22 mouse cellular contexts compared by ENCODE assay signal in genomic region chr5:53087452-53087851, GRCm38 (mm10). TPM values are rescaled to one million over a fixed set of nuclear protein-coding genes. Genes with fewer than 3 reads are reported as not detected.
A peak's percentile ranks its signal among the peaks of the same experiment; 100 is the strongest.
DNase-seq lines count a peak whose midpoint lies in the region; ATAC-seq and TF ChIP-seq lines count a peak whose summit lies in the region.
"Had no signal": no experiment of that assay in that cellular context is flagged by ENCODE, and none has a peak within 500 bp of the region (broad histone marks: within the 10 kb centered on the region; RNA-seq: fewer than 3 reads in every experiment).

No protein-coding gene starts in this region.

- H3K4me2 ChIP-seq in CH12.LX (ENCODE audit: insufficient read depth, low read depth, poor library complexity, severe bottlenecking), result peak overlapping the region; percentile 44; the same call in 1 of the 2 replicates
- H3K4me2 ChIP-seq in kidney, embryonic 15.5 days, result no peak overlapping the region

- DNase-seq in A20 (ENCODE audit: low read depth, low spot score) (peak; percentile 55), CH12.LX (ENCODE audit: extremely low read depth) (peak; percentile 54)
- no peak for DNase-seq in kidney, postnatal 36 days
- DNase-seq: adrenal gland, adult 2 months; adrenal gland, adult 8-10 months; adrenal gland, postnatal 10 days; adrenal gland, postnatal 14 days; adrenal gland, postnatal 25 days; adrenal gland, postnatal 36 days; B cell, adult 2 months; cerebellum, adult 11 months; cerebellum, adult 11-12 months; cerebellum, adult 18-20 months; cerebellum, adult 2 months; cerebellum, adult 8-10 months had no signal

- H3K36me3 ChIP-seq in CH12.LX (replicated peaks in 1 of 2; ENCODE audit: control insufficient read depth in 1 of 2, insufficient read depth in 1 of 2, low read length in 1 of 2), result no peaks in the 10 kb centered on the region
- no peaks in the 10 kb centered on the region for H3K36me3 ChIP-seq in kidney, embryonic 15.5 days
- H3K36me3 ChIP-seq: G1E had no signal

- no peak for TF ChIP-seq CTCF in CH12.LX (conservative IDR thresholded peaks at IDR 0.05 in 1 of 2, IDR thresholded peaks at IDR 0.05 in 1 of 2; ENCODE audit: low read depth in 2 of 2, low read length in 2 of 2)

- ATAC-seq in kidney, embryonic 15.5 days (replicated peaks; ENCODE audit: low FRiP score), result no peak
- ATAC-seq: activated CD4-positive, CD25-positive, alpha-beta regulatory T cell, adult 4 months; CD4-positive, CD25-positive, alpha-beta regulatory T cell, adult 4 months; Patski had no signal

- TF ChIP-seq EP300 in CH12.LX (IDR thresholded peaks at IDR 0.05; ENCODE audit: low read length), result peak; percentile 89

- H3K79me2 ChIP-seq in CH12.LX (replicated peaks; ENCODE audit: control insufficient read depth, extremely low read depth, insufficient read depth, poor library complexity, severe bottlenecking), result no peaks in the 10 kb centered on the region

- peaks cover 3% of the 10 kb centered on the region for H3K27me3 ChIP-seq in CH12.LX (replicated peaks)
- H3K27me3 ChIP-seq in kidney, embryonic 15.5 days, result no peaks in the 10 kb centered on the region
- H3K27me3 ChIP-seq: Patski had no signal

- dilution Hi-C loops in CH12.LX (cut with MboI; ENCODE audit: extremely low pct_ligation_motif_present, extremely low pct_unique_long_range_greater_than_20kb, low sequenced_read_pairs), result no loop called here

- TF ChIP-seq POLR2A in CH12.LX (IDR thresholded peaks at IDR 0.05; ENCODE audit: low read depth, low read length), result no peak

- in situ Hi-C loops in CH12.LX (cut with MboI; ENCODE audit: low pct_ligation_motif_present, low pct_unique_long_range_greater_than_20kb, low sequenced_read_pairs), result no loop called here

- TF ChIP-seq RAD21 in CH12.LX (IDR thresholded peaks at IDR 0.05; ENCODE audit: low read depth, low read length), result no peak

- no peak overlapping the region for H3K4me3 ChIP-seq in CH12.LX (replicated peaks in 1 of 3; ENCODE audit: low read depth in 2 of 3, low read length in 2 of 3, poor library complexity in 1 of 3)
- H3K4me3 ChIP-seq in kidney, embryonic 15.5 days (replicated peaks), result no peak overlapping the region

- peaks cover 7 to 29% of the 10 kb centered on the region in 2 experiments; a peak in 3 of 4 replicates for H3K4me1 ChIP-seq in CH12.LX (ENCODE audit: control insufficient read depth in 1 of 2, insufficient read depth in 2 of 2)
- no peaks in the 10 kb centered on the region for H3K4me1 ChIP-seq in kidney, embryonic 15.5 days

- H3K27ac ChIP-seq in CH12.LX (ENCODE audit: insufficient read depth, low read depth), result no peak overlapping the region
- H3K27ac ChIP-seq in kidney, embryonic 15.5 days, result no peak overlapping the region

- no peak overlapping the region for H3K9ac ChIP-seq in CH12.LX (ENCODE audit: insufficient read depth, low read depth)
- no peak overlapping the region for H3K9ac ChIP-seq in kidney, embryonic 15.5 days

- WGBS in kidney, embryonic 15.5 days, result 86% methylated on average over 7 of the region's 7 CpGs

- H3K9me3 ChIP-seq in CH12.LX (replicated peaks; ENCODE audit: low read length), result no peaks in the 10 kb centered on the region
- no peaks in the 10 kb centered on the region for H3K9me3 ChIP-seq in kidney, embryonic 15.5 days (replicated peaks)

TF ChIP-seq in CH12.LX, 34 proteins besides CTCF, POLR2A, EP300 and RAD21:
- peak; percentile 86 for TF ChIP-seq JUND (conservative IDR thresholded peaks at IDR 0.05; ENCODE audit: low read depth, low read length)
- TF ChIP-seq IRF4 (IDR thresholded peaks at IDR 0.05; ENCODE audit: low read depth, low read length), result peak; percentile 69
- no peak for TF ChIP-seq E2F4 (IDR thresholded peaks at IDR 0.05; ENCODE audit: insufficient replicate concordance, low read depth, low read length)
- no peak for TF ChIP-seq MAFK (IDR thresholded peaks at IDR 0.05; ENCODE audit: insufficient replicate concordance, low read length)
- no peak for TF ChIP-seq GABPA (IDR thresholded peaks at IDR 0.05; ENCODE audit: insufficient replicate concordance, low read depth, low read length)
- no peak for TF ChIP-seq USF1 (IDR thresholded peaks at IDR 0.05; ENCODE audit: low read depth, low read length)
- peak; percentile 68 for TF ChIP-seq JUN (IDR thresholded peaks at IDR 0.05; ENCODE audit: insufficient read depth, low read depth, low read length)
- peak; percentile 20; the same call in 1 of the 2 replicates for TF ChIP-seq ELF1 (IDR thresholded peaks at IDR 0.05; ENCODE audit: low read depth, low read length)

RNA-seq across cellular contexts. Expression of gene Slc34a2, which starts 49.6 kb away (rescaled TPM):
- total RNA-seq in CH12.LX (2012; rRNA removed) (not detected in 2 replicates), CH12.LX (2014; rRNA removed) (not detected in 2 replicates)
- polyA plus RNA-seq in CH12.LX (2012; ENCODE audit: insufficient read length, low read depth), result not detected in 2 replicates
- 0.43 and 0.57 TPM in 2 replicates for polyA plus RNA-seq in kidney, embryonic 15.5 days (2015; fragmentation: Nextera tagmentation; extraction: Ambion mirVana)
- total RNA-seq: adrenal gland, adult 18-20 months; adrenal gland, adult 8-10 months; adrenal gland, postnatal 25 days; adrenal gland, postnatal 36 days; MEL had no signal
- polyA plus RNA-seq: activated CD4-positive, CD25-positive, alpha-beta regulatory T cell, adult 4 months; adrenal gland, adult 2 months; CD4-positive, CD25-positive, alpha-beta regulatory T cell, adult 4 months; G1E had no signal

Comparison
In these comparisons a context has a peak if more than half of its experiments do, and no peak if none do; other contexts are left out.
1. DNase-seq: peak in A20 (single experiment) and CH12.LX (single experiment); none in kidney, postnatal 36 days (0 of 2).